Mouse (Mus musculus): Measurements from ENCODE around the gene Sema6d. TPM values are rescaled to one million over a fixed set of nuclear protein-coding genes. Genes with fewer than 3 reads are reported as not detected.

Gene Sema6d
- total RNA-seq, 2 experiments from 2014 or later: 83.4 to 91.4 TPM

- intact Hi-C loops (cut with DNase I): no loop called here
- DNase-seq: no peak
Observed at GRCm38 (mm10) chr2:124706896-124707295, 617.1 kb downstream of the Sema6d start.

All from left cerebral cortex, postnatal 4 days (tissue).